Mouse (Mus musculus): ENCODE results near the gene Ndufv3. TPM values are rescaled to one million over a fixed set of nuclear protein-coding genes. Genes with fewer than 3 reads are reported as not detected.

The Ndufv3 gene
- polyA plus RNA-seq, 1 experiment from 2014 or later = 454 TPM

GRCm38 (mm10) chr17:31499725-31500124 lies 20.2 kb upstream of the Ndufv3 start:
- Histone ChIP-seq H3K4me2 (no peak overlapping the region), H3K36me3 (peaks cover 94% of the 10 kb centered on the region), H3K4me1 (replicated peaks) (peaks cover 2% of the 10 kb centered on the region; the same call in 1 of the 2 replicates), H3K27me3 (no peaks in the 10 kb centered on the region), H3K9ac (no peak overlapping the region), H3K27ac (replicated peaks) (no peak overlapping the region), H3K9me3 (no peaks in the 10 kb centered on the region), H3K4me3 (no peak overlapping the region)
- ATAC-seq (ENCODE audit: low read depth) = no peak
- 93% methylated on average over 12 of the region's 12 CpGs for WGBS

GRCm38 (mm10) chr17:31500416-31500815 lies 19.5 kb upstream of the Ndufv3 start:
- H3K4me2 ChIP-seq = no peak overlapping the region
- no peak overlapping the region for H3K4me3 ChIP-seq
- H3K9ac ChIP-seq = no peak overlapping the region
- no peaks in the 10 kb centered on the region for H3K9me3 ChIP-seq
- H3K4me1 ChIP-seq (replicated peaks) = peaks cover 9% of the 10 kb centered on the region
- no peak overlapping the region for H3K27ac ChIP-seq (replicated peaks)
- no peaks in the 10 kb centered on the region for H3K27me3 ChIP-seq
- WGBS = 92% methylated on average over 8 of the region's 8 CpGs
- peaks cover 94% of the 10 kb centered on the region for H3K36me3 ChIP-seq
- no peak for ATAC-seq (ENCODE audit: low read depth)

GRCm38 (mm10) chr17:31500908-31501307 lies 19.0 kb upstream of the Ndufv3 start:
- no peak overlapping the region for H3K27ac ChIP-seq (replicated peaks)
- no peaks in the 10 kb centered on the region for H3K9me3 ChIP-seq
- H3K9ac ChIP-seq = no peak overlapping the region
- H3K4me3 ChIP-seq = no peak overlapping the region
- peaks cover 94% of the 10 kb centered on the region for H3K36me3 ChIP-seq
- no peak overlapping the region for H3K4me2 ChIP-seq
- 91% methylated on average over 3 of the region's 3 CpGs for WGBS
- no peak for ATAC-seq (ENCODE audit: low read depth)
- peaks cover 10% of the 10 kb centered on the region for H3K4me1 ChIP-seq (replicated peaks)
- no peaks in the 10 kb centered on the region for H3K27me3 ChIP-seq

GRCm38 (mm10) chr17:31502261-31502927 lies 17.5 kb upstream of the Ndufv3 start:
- H3K36me3 ChIP-seq = peaks cover 94% of the 10 kb centered on the region
- no peak overlapping the region for H3K4me2 ChIP-seq
- H3K27me3 ChIP-seq = no peaks in the 10 kb centered on the region
- no peak overlapping the region for H3K4me3 ChIP-seq
- H3K9me3 ChIP-seq = no peaks in the 10 kb centered on the region
- 92% methylated on average over 12 of the region's 12 CpGs for WGBS
- peaks cover 10% of the 10 kb centered on the region for H3K4me1 ChIP-seq (replicated peaks)
- ATAC-seq (ENCODE audit: low read depth) = no peak
- H3K27ac ChIP-seq (replicated peaks) = no peak overlapping the region
- H3K9ac ChIP-seq = no peak overlapping the region

GRCm38 (mm10) chr17:31503337-31503736 lies 16.6 kb upstream of the Ndufv3 start:
- Histone ChIP-seq H3K36me3 (peaks cover 94% of the 10 kb centered on the region), H3K4me1 (replicated peaks) (peaks cover 10% of the 10 kb centered on the region), H3K9me3 (no peaks in the 10 kb centered on the region), H3K27me3 (no peaks in the 10 kb centered on the region), H3K4me3 (no peak overlapping the region), H3K4me2 (no peak overlapping the region), H3K9ac (no peak overlapping the region), H3K27ac (replicated peaks) (no peak overlapping the region)
- WGBS = 97% methylated on average over 12 of the region's 12 CpGs
- no peak for ATAC-seq (ENCODE audit: low read depth)

GRCm38 (mm10) chr17:31503936-31504335 lies 16.0 kb upstream of the Ndufv3 start:
- Histone ChIP-seq H3K9ac (no peak overlapping the region), H3K36me3 (peaks cover 94% of the 10 kb centered on the region), H3K27me3 (no peaks in the 10 kb centered on the region), H3K4me1 (replicated peaks) (peaks cover 10% of the 10 kb centered on the region), H3K4me2 (no peak overlapping the region), H3K27ac (replicated peaks) (no peak overlapping the region), H3K9me3 (no peaks in the 10 kb centered on the region), H3K4me3 (no peak overlapping the region)
- ATAC-seq (ENCODE audit: low read depth) = no peak
- WGBS = 81% methylated on average over 2 of the region's 2 CpGs

- H3K4me2 ChIP-seq = no peak overlapping the region
- H3K9me3 ChIP-seq = no peaks in the 10 kb centered on the region
- peak overlapping the region; percentile 46; the same call in 1 of the 2 replicates for H3K27ac ChIP-seq (replicated peaks)
- H3K4me3 ChIP-seq = no peak overlapping the region
- ATAC-seq (ENCODE audit: low read depth) = no peak
- peaks cover 94% of the 10 kb centered on the region for H3K36me3 ChIP-seq
- H3K27me3 ChIP-seq = no peaks in the 10 kb centered on the region
- H3K4me1 ChIP-seq (replicated peaks) = peaks cover 10% of the 10 kb centered on the region
- peak overlapping the region; percentile 31; the same call in 1 of the 2 replicates for H3K9ac ChIP-seq
- WGBS = 31% methylated on average over 5 of the region's 5 CpGs
Measured at GRCm38 (mm10) chr17:31505013-31505412, 14.9 kb upstream of the Ndufv3 start.

- Histone ChIP-seq H3K4me2 (no peak overlapping the region), H3K27me3 (no peaks in the 10 kb centered on the region), H3K4me3 (no peak overlapping the region), H3K27ac (replicated peaks) (no peak overlapping the region), H3K9me3 (no peaks in the 10 kb centered on the region), H3K9ac (no peak overlapping the region), H3K4me1 (replicated peaks) (peaks cover 15% of the 10 kb centered on the region), H3K36me3 (peaks cover 85% of the 10 kb centered on the region)
- WGBS = 87% methylated on average over 7 of the region's 7 CpGs
- ATAC-seq (ENCODE audit: low read depth) = no peak
Measured at GRCm38 (mm10) chr17:31506282-31506681, 13.6 kb upstream of the Ndufv3 start.

- no peaks in the 10 kb centered on the region for H3K27me3 ChIP-seq
- H3K4me3 ChIP-seq = peak overlapping the region; percentile 65; the same call in 1 of the 2 replicates
- H3K9me3 ChIP-seq = no peaks in the 10 kb centered on the region
- H3K4me2 ChIP-seq = peak overlapping the region; percentile 68
- peaks cover 41% of the 10 kb centered on the region for H3K36me3 ChIP-seq
- 94% methylated on average over 6 of the region's 6 CpGs for WGBS
- peaks cover 27% of the 10 kb centered on the region for H3K4me1 ChIP-seq (replicated peaks)
- ATAC-seq (ENCODE audit: low read depth) = no peak
- H3K27ac ChIP-seq (replicated peaks) = no peak overlapping the region
- no peak overlapping the region for H3K9ac ChIP-seq
Measured at GRCm38 (mm10) chr17:31510944-31511343, 9.0 kb upstream of the Ndufv3 start.

GRCm38 (mm10) chr17:31511792-31512495 lies 8.0 kb upstream of the Ndufv3 start:
- H3K9me3 ChIP-seq = no peaks in the 10 kb centered on the region
- ATAC-seq (ENCODE audit: low read depth) = peak; percentile 96
- peak overlapping the region; percentile 74 for H3K9ac ChIP-seq
- H3K4me3 ChIP-seq = peak overlapping the region; percentile 65
- peaks cover 27% of the 10 kb centered on the region for H3K4me1 ChIP-seq (replicated peaks)
- H3K4me2 ChIP-seq = peak overlapping the region; percentile 68
- H3K36me3 ChIP-seq = peaks cover 32% of the 10 kb centered on the region
- no peaks in the 10 kb centered on the region for H3K27me3 ChIP-seq
- WGBS = under 1% methylated on average over 56 of the region's 56 CpGs
- H3K27ac ChIP-seq (replicated peaks) = peak overlapping the region; percentile 87

- Histone ChIP-seq H3K9ac (peak overlapping the region; percentile 74), H3K36me3 (peaks cover 25% of the 10 kb centered on the region), H3K4me3 (peak overlapping the region; percentile 65), H3K4me2 (peak overlapping the region; percentile 68), H3K9me3 (no peaks in the 10 kb centered on the region), H3K4me1 (replicated peaks) (peaks cover 27% of the 10 kb centered on the region), H3K27ac (replicated peaks) (peak overlapping the region; percentile 87), H3K27me3 (no peaks in the 10 kb centered on the region)
- 20% methylated on average over 6 of the region's 6 CpGs for WGBS
- peak; percentile 4; the same call in 1 of the 2 replicates for ATAC-seq (ENCODE audit: low read depth)
Measured at GRCm38 (mm10) chr17:31512593-31512992, 7.3 kb upstream of the Ndufv3 start.

GRCm38 (mm10) chr17:31514696-31515095 lies 5.2 kb upstream of the Ndufv3 start:
- peaks cover 5% of the 10 kb centered on the region for H3K36me3 ChIP-seq
- no peaks in the 10 kb centered on the region for H3K27me3 ChIP-seq
- WGBS = 72% methylated on average over 1 of the region's 1 CpGs
- ATAC-seq (ENCODE audit: low read depth) = no peak
- H3K9me3 ChIP-seq = no peaks in the 10 kb centered on the region
- peaks cover 40% of the 10 kb centered on the region for H3K4me1 ChIP-seq (replicated peaks)
- no peak overlapping the region for H3K9ac ChIP-seq
- no peak overlapping the region for H3K4me3 ChIP-seq
- H3K27ac ChIP-seq (replicated peaks) = peak overlapping the region; percentile 46
- H3K4me2 ChIP-seq = no peak overlapping the region
